Mouse (Mus musculus): ENCODE data around the gene Chmp4b.
A peak's percentile ranks its signal among the peaks of the same experiment; 100 is the strongest.

Chmp4b gene

GRCm38 (mm10) chr2:154651363-154651762 is at the start of gene Chmp4b:
TSS of gene Chmp4b (plus strand) at chr2:154651705.
- TF ChIP-seq GATA4 (IDR thresholded peaks at IDR 0.05; ENCODE audit: insufficient replicate concordance, low read length) = no peak

- no peak for TF ChIP-seq GATA4 (IDR thresholded peaks at IDR 0.05; ENCODE audit: insufficient replicate concordance, low read length)
These were observed 48.4 kb upstream of the Chmp4b start for GRCm38 (mm10) chr2:154603007-154603637.

- no peak for TF ChIP-seq GATA4 (IDR thresholded peaks at IDR 0.05; ENCODE audit: insufficient replicate concordance, low read length)
These were observed 47.8 kb upstream of the Chmp4b start, which contains the start of gene Pxmp4 for GRCm38 (mm10) chr2:154603638-154604153. TSS of gene Pxmp4 (minus strand) at chr2:154603708.

- no peak for TF ChIP-seq GATA4 (IDR thresholded peaks at IDR 0.05; ENCODE audit: insufficient replicate concordance, low read length)
These were observed 47.3 kb upstream of the Chmp4b start for GRCm38 (mm10) chr2:154604156-154604555.

GRCm38 (mm10) chr2:154606965-154607364 is 44.5 kb upstream of the Chmp4b start:
- TF ChIP-seq GATA4 (IDR thresholded peaks at IDR 0.05; ENCODE audit: insufficient replicate concordance, low read length) = no peak

- TF ChIP-seq GATA4 (IDR thresholded peaks at IDR 0.05; ENCODE audit: insufficient replicate concordance, low read length) = peak; percentile 67; the same call in 1 of the 2 replicates
These were observed 42.3 kb upstream of the Chmp4b start for GRCm38 (mm10) chr2:154609050-154609767.

- no peak for TF ChIP-seq GATA4 (IDR thresholded peaks at IDR 0.05; ENCODE audit: insufficient replicate concordance, low read length)
These were observed 38.1 kb upstream of the Chmp4b start, which contains the start of the genes Zfp341 and 4930519P11Rik for GRCm38 (mm10) chr2:154613118-154614115. TSS of gene Zfp341 (plus strand) at chr2:154613297. TSS of gene 4930519P11Rik (minus strand) at chr2:154613437.

- TF ChIP-seq GATA4 (IDR thresholded peaks at IDR 0.05; ENCODE audit: insufficient replicate concordance, low read length) = no peak
These were observed 36.5 kb upstream of the Chmp4b start for GRCm38 (mm10) chr2:154614841-154615576.

- no peak for TF ChIP-seq GATA4 (IDR thresholded peaks at IDR 0.05; ENCODE audit: insufficient replicate concordance, low read length)
These were observed 35.8 kb upstream of the Chmp4b start for GRCm38 (mm10) chr2:154615674-154616073.

GRCm38 (mm10) chr2:154617061-154617460 is 34.4 kb upstream of the Chmp4b start:
- TF ChIP-seq GATA4 (IDR thresholded peaks at IDR 0.05; ENCODE audit: insufficient replicate concordance, low read length) = no peak

GRCm38 (mm10) chr2:154621684-154622083 is 29.8 kb upstream of the Chmp4b start:
- no peak for TF ChIP-seq GATA4 (IDR thresholded peaks at IDR 0.05; ENCODE audit: insufficient replicate concordance, low read length)

- TF ChIP-seq GATA4 (IDR thresholded peaks at IDR 0.05; ENCODE audit: insufficient replicate concordance, low read length) = no peak
These were observed 27.4 kb upstream of the Chmp4b start for GRCm38 (mm10) chr2:154624137-154624536.

- no peak for TF ChIP-seq GATA4 (IDR thresholded peaks at IDR 0.05; ENCODE audit: insufficient replicate concordance, low read length)
These were observed 21.0 kb upstream of the Chmp4b start for GRCm38 (mm10) chr2:154630531-154630930.

GRCm38 (mm10) chr2:154632203-154632780 is 19.2 kb upstream of the Chmp4b start:
- TF ChIP-seq GATA4 (IDR thresholded peaks at IDR 0.05; ENCODE audit: insufficient replicate concordance, low read length) = no peak

All from liver, adult (tissue).